Mouse (Mus musculus): ENCODE data around the gene 1700042G07Rik. TPM values are rescaled to one million over a fixed set of nuclear protein-coding genes. Genes with fewer than 3 reads are reported as not detected.

1700042G07Rik gene
- polyA plus RNA-seq, 1 experiment from 2014 or later, result not detected

DNA sequence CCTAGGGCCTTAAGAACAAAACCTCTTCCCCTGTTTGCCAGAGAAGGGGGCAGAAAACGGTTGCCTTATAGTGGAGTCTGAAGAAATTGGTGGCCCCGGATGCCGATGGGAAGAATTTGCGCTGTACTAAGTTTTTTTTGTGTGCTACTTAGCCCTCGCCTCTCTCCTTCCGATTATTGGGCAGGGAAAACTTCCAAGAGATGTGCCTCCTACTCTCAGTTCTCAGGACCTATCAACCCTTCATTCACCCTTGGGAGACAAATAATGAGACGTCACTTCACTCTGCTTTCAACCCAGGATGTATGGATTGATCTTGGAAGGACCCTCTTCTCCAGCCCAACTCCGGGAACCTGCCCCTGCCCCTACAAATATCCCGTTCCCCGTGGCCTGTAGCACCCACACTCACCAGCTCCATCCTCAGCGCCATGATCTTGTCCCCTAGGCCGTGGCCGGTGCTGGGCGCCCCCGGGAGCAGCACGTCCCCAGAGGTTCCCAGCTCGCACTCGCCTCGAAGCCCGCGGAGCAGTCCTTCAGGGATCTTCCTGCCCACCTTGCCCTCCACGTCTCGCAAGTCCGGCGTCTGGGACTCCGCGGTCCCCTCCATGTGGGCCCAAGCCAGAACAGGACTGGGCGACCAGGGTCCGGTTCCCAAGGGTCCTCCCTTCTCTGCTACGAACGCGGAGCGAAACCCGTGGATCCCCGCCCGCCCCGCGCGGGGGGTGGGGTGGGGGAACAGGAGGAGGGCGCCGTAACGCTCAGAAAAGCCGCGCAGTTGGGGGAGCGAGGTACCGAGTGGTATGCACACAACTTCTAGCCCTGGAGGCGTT, 29.1 kb upstream of the 1700042G07Rik start:
- Histone ChIP-seq H3K4me2 (peak overlapping the region; percentile 95), H3K9ac (peak overlapping the region; percentile 50), H3K27me3 (peaks cover 7% of the 10 kb centered on the region), H3K36me3 (no peaks in the 10 kb centered on the region), H3K27ac (replicated peaks) (no peak overlapping the region), H3K9me3 (no peaks in the 10 kb centered on the region), H3K4me3 (peak overlapping the region; percentile 51), H3K4me1 (replicated peaks) (peaks cover 22% of the 10 kb centered on the region)
- ATAC-seq (ENCODE audit: low FRiP score, low read depth), result peak; percentile 74
- WGBS, result 1% methylated on average over 47 of the region's 47 CpGs

DNA sequence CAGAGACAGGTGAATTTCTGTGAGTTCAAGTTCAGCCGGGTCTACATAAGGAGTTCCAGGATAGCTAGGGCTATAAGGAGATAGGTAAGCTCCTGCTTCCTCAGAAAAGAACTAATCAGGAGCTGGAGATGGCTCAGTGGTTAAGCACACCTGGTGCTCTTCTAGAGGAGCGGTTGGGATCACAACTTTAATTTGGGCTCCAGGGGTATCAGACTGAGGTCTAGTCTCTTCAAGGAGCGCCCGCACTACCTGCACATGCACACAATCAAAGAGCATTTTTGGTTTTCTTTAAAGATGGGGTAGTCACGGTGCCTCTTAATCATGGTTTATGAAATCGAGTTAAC, 23.4 kb upstream of the 1700042G07Rik start:
- ATAC-seq (ENCODE audit: low FRiP score, low read depth), result no peak; the same call in 1 of the 2 replicates
- H3K27me3 ChIP-seq, result no peaks in the 10 kb centered on the region
- H3K36me3 ChIP-seq, result peaks cover 23% of the 10 kb centered on the region
- peak overlapping the region; percentile 87 for H3K4me3 ChIP-seq
- 20% methylated on average over 6 of the region's 6 CpGs for WGBS
- H3K9ac ChIP-seq, result peak overlapping the region; percentile 96
- H3K9me3 ChIP-seq, result no peaks in the 10 kb centered on the region
- H3K4me1 ChIP-seq (replicated peaks), result peaks cover 23% of the 10 kb centered on the region
- peak overlapping the region; percentile 91 for H3K27ac ChIP-seq (replicated peaks)
- peak overlapping the region; percentile 75 for H3K4me2 ChIP-seq

- WGBS, result under 1% methylated on average over 56 of the region's 73 CpGs
- no peaks in the 10 kb centered on the region for H3K27me3 ChIP-seq
- ATAC-seq (ENCODE audit: low FRiP score, low read depth), result peak; percentile 91
- peak overlapping the region; percentile 75 for H3K4me2 ChIP-seq
- H3K4me3 ChIP-seq, result peak overlapping the region; percentile 87
- peak overlapping the region; percentile 91 for H3K27ac ChIP-seq (replicated peaks)
- peaks cover 20% of the 10 kb centered on the region for H3K4me1 ChIP-seq (replicated peaks)
- peak overlapping the region; percentile 96 for H3K9ac ChIP-seq
- H3K9me3 ChIP-seq, result no peaks in the 10 kb centered on the region
- H3K36me3 ChIP-seq, result peaks cover 29% of the 10 kb centered on the region
These were observed 22.9 kb upstream of the 1700042G07Rik start for GRCm38 (mm10) chr4:116150156-116150861.

- H3K4me1 ChIP-seq (replicated peaks), result peaks cover 20% of the 10 kb centered on the region
- peak overlapping the region; percentile 75 for H3K4me2 ChIP-seq
- no peak for ATAC-seq (ENCODE audit: low FRiP score, low read depth)
- H3K27ac ChIP-seq (replicated peaks), result peak overlapping the region; percentile 91
- no peaks in the 10 kb centered on the region for H3K27me3 ChIP-seq
- peak overlapping the region; percentile 87 for H3K4me3 ChIP-seq
- peaks cover 34% of the 10 kb centered on the region for H3K36me3 ChIP-seq
- H3K9ac ChIP-seq, result peak overlapping the region; percentile 96
- WGBS, result 20% methylated on average over 4 of the region's 4 CpGs
- H3K9me3 ChIP-seq, result no peaks in the 10 kb centered on the region
These were observed 22.3 kb upstream of the 1700042G07Rik start for GRCm38 (mm10) chr4:116150862-116151221.

DNA sequence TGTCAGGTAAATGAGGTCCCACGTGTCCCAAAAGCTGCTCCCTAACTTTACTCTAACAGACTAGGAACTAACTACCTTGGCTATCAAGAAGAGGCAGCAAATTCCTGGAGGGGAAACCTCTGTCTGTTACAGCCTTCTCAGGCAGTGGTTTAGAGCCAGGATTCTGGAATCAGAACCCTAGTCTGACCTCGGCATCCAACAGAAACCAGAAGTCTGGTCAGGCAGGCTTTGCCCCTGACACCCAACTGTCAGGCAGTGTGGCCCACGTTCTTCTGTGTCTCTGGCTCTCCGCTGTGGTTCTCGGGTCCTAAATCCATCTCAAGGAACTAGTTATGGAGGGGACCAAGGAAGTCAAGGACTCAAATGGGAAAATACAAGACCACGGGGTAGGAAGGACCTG, 21.9 kb upstream of the 1700042G07Rik start, which contains the start of gene Lurap1:
Gene Lurap1, minus strand, starts transcription at position 101 of the 400 bp plus-strand sequence.
- Histone ChIP-seq H3K36me3 (peaks cover 38% of the 10 kb centered on the region), H3K9ac (peak within 1 kb of the TSS; percentile 96), H3K4me3 (peak within 1 kb of the TSS; percentile 87), H3K4me1 (replicated peaks) (peaks cover 20% of the 10 kb centered on the region), H3K9me3 (no peaks in the 10 kb centered on the region), H3K4me2 (peak within 1 kb of the TSS; percentile 75), H3K27ac (replicated peaks) (peak within 1 kb of the TSS; percentile 91), H3K27me3 (no peaks in the 10 kb centered on the region)
- no peak for ATAC-seq (ENCODE audit: low FRiP score, low read depth)
- WGBS, result 80% methylated on average over 6 of the region's 6 CpGs

DNA sequence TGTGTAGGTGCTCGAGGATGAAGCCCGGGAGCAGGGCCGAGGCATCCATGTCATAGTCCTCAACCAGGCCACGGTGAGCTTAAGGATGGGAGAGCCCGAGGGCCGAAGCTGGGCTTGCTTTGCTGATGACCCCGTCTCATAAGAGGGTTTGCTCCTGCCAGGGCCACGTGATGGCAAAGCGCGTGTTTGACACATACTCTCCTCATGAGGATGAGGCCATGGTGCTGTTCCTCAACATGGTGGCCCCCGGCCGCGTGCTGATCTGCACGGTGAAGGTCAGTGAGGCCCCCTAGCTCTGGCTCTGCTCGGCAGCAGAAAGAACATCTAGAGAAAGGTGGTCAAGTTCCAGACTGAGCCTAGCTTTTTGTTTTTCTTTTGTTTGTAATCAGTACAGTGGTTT, 20.5 kb upstream of the 1700042G07Rik start:
- H3K9me3 ChIP-seq, result no peaks in the 10 kb centered on the region
- no peak for ATAC-seq (ENCODE audit: low FRiP score, low read depth)
- no peak overlapping the region for H3K27ac ChIP-seq (replicated peaks)
- H3K9ac ChIP-seq, result no peak overlapping the region
- no peaks in the 10 kb centered on the region for H3K27me3 ChIP-seq
- H3K4me2 ChIP-seq, result no peak overlapping the region
- H3K4me1 ChIP-seq (replicated peaks), result peaks cover 20% of the 10 kb centered on the region
- peaks cover 46% of the 10 kb centered on the region for H3K36me3 ChIP-seq
- 96% methylated on average over 15 of the region's 15 CpGs for WGBS
- H3K4me3 ChIP-seq, result no peak overlapping the region

- 91% methylated on average over 2 of the region's 2 CpGs for WGBS
- H3K9me3 ChIP-seq, result no peaks in the 10 kb centered on the region
- H3K9ac ChIP-seq, result no peak overlapping the region
- H3K4me2 ChIP-seq, result no peak overlapping the region
- H3K27me3 ChIP-seq, result no peaks in the 10 kb centered on the region
- no peaks in the 10 kb centered on the region for H3K4me1 ChIP-seq (replicated peaks)
- no peak overlapping the region for H3K27ac ChIP-seq (replicated peaks)
- no peak overlapping the region for H3K4me3 ChIP-seq
- ATAC-seq (ENCODE audit: low FRiP score, low read depth), result no peak
- peaks cover 51% of the 10 kb centered on the region for H3K36me3 ChIP-seq
These were observed 15.3 kb upstream of the 1700042G07Rik start for GRCm38 (mm10) chr4:116157882-116158281.

GRCm38 (mm10) chr4:116159912-116160311, 13.3 kb upstream of the 1700042G07Rik start:
- no peak for ATAC-seq (ENCODE audit: low FRiP score, low read depth)
- H3K36me3 ChIP-seq, result peaks cover 33% of the 10 kb centered on the region
- H3K4me3 ChIP-seq, result no peak overlapping the region
- H3K9ac ChIP-seq, result no peak overlapping the region
- no peaks in the 10 kb centered on the region for H3K27me3 ChIP-seq
- no peaks in the 10 kb centered on the region for H3K4me1 ChIP-seq (replicated peaks)
- H3K9me3 ChIP-seq, result no peaks in the 10 kb centered on the region
- H3K4me2 ChIP-seq, result no peak overlapping the region
- WGBS, result 71% methylated on average over 3 of the region's 3 CpGs
- H3K27ac ChIP-seq (replicated peaks), result no peak overlapping the region

DNA sequence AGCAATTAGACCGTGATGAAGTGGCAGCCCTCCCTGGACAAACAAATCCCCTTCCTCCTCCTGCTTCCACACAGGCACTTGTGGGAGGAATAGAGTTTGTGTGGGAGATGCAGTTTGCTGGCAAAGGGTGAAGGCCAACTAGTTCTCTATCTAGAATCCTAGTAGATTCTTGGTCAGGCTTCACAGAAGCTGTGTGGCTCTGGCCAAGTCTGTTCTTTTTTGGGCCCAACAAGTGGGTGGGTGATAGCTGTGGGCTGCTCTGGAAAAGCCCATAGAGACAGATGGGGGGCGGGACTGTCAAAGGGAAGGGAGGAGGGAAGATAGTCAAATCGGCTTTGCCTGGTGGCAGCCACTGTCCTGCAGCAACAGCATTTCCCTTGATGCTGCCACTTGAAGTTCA, 12.4 kb upstream of the 1700042G07Rik start:
- Histone ChIP-seq H3K4me1 (replicated peaks) (no peaks in the 10 kb centered on the region), H3K4me3 (no peak overlapping the region), H3K4me2 (no peak overlapping the region), H3K9me3 (no peaks in the 10 kb centered on the region), H3K27ac (replicated peaks) (no peak overlapping the region), H3K36me3 (peaks cover 25% of the 10 kb centered on the region), H3K9ac (no peak overlapping the region), H3K27me3 (no peaks in the 10 kb centered on the region)
- ATAC-seq (ENCODE audit: low FRiP score, low read depth), result no peak
- 79% methylated on average over 3 of the region's 3 CpGs for WGBS

GRCm38 (mm10) chr4:116162142-116162541, 11.0 kb upstream of the 1700042G07Rik start:
- Histone ChIP-seq H3K27ac (replicated peaks) (no peak overlapping the region), H3K36me3 (peaks cover 12% of the 10 kb centered on the region), H3K4me3 (no peak overlapping the region), H3K27me3 (no peaks in the 10 kb centered on the region), H3K9ac (no peak overlapping the region), H3K9me3 (no peaks in the 10 kb centered on the region), H3K4me2 (no peak overlapping the region), H3K4me1 (replicated peaks) (no peaks in the 10 kb centered on the region)
- WGBS, result 84% methylated on average over 4 of the region's 4 CpGs
- ATAC-seq (ENCODE audit: low FRiP score, low read depth), result no peak

DNA sequence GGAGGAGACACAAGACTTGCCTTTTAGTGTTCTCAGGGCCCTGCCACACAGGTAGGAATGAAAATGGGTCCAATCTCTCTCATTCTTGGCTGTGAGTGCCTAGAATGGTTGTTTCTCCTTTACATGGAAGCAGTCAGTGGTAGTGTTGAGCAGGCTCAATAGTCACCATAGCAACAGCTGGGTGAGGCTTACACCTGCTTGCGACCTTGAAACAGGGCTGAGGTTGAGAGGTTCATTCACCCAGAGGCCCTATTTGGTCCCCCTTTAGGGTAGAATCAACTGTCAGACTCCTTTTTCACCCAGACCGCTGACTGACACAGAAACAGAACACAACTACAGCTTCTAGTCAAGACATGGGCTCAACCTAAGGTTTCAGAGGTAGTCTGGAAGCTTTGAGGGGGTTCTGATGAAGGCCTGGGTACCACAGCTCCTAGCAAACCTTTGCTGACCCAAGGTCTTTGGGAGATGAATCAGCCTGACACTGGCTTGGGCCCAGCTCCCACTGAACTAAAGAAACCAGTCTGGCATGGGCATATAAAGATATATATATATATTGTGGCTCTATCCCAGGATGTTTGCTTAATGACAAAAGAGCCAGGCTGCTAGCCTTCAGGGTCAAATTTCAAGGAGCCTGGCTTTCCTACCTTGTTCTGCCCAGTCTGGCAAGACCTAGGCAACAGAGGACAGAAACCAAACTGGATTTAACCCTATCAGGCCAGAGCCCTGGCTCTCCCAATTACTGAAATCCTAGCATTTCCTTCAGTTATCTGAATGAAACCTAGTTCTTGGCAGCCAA, 8.2 kb upstream of the 1700042G07Rik start:
- 84% methylated on average over 2 of the region's 2 CpGs for WGBS
- Histone ChIP-seq H3K4me1 (replicated peaks) (no peaks in the 10 kb centered on the region), H3K36me3 (no peaks in the 10 kb centered on the region), H3K27me3 (no peaks in the 10 kb centered on the region), H3K27ac (replicated peaks) (no peak overlapping the region), H3K9ac (no peak overlapping the region), H3K4me2 (no peak overlapping the region), H3K4me3 (no peak overlapping the region), H3K9me3 (no peaks in the 10 kb centered on the region)
- ATAC-seq (ENCODE audit: low FRiP score, low read depth), result no peak
